ENCODE assay signal across 8 mouse cellular contexts in the genomic region with DNA sequence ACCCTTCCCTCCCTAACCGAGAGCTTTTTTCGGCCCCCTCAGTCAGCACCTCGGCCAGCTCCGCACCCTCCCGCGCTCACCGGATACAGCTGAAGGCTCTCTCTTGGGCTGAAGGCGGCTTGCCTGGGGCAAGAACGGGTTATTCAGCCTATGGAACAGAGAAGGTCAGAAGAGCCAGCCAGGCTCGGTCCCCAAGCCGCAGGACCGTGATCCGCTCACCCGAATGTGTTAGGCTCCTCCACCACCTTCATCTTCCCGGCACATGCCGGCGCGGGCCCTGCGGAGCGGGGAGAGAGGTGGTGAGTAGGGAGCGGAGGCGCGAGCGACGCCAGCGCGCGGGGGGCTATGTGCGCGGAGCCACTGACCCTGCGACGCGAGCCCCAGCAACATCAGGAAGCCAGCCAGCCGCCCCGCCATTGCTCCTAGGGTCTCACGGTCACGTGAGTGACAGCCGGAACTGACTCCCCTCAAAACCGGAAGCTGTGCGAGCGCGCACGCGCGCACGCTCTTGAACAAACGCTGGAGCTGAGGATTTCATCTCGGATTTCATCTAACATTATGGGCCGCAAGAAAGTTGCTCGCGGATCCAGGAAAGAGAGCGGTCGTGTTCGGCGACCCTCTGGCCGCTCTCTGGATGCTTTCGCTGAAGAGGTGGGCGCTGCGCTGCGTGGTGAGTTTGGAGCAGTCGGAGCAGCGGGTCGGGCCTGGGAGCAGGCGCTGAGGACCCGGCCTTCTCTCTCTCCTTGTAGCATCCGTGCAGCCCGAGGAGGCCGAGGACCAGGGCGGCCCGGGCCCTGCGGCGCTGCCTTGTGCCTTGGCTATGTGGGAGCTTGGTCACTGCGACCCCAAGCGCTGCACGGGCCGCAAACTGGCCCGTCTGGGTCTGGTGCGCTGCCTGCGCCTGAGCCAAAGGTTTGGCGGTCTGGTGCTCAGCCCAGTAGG. TPM values are rescaled to one million over a fixed set of nuclear protein-coding genes. Genes with fewer than 3 reads are reported as not detected.
DNase-seq lines count a peak whose midpoint lies in the region; ATAC-seq lines count a peak whose summit lies in the region.

A gene (minus strand): TSS at position 430 of the 942 bp plus-strand sequence.
A gene (plus strand): TSS at position 476 of the 942 bp plus-strand sequence.

- H3K4me2 ChIP-seq in hindbrain, embryonic 11.5 days (replicated peaks; ENCODE audit: low read depth, low read length), result peak within 1 kb of the TSS; percentile 92

- peaks cover 8% of the 10 kb centered on the region for H3K36me3 ChIP-seq in hindbrain, embryonic 11.5 days (ENCODE audit: control insufficient read depth, insufficient read depth, low read length)

- peak; percentile 97 for DNase-seq in NIH3T3 (ENCODE audit: low read depth)
- peak; percentile 81 for DNase-seq in cerebellum, adult 9-11 months
- peak; percentile 50 to 88 for DNase-seq in frontal cortex, adult 2 months (ENCODE audit: extremely low spot score in 1 of 2, low spot score in 1 of 2)
- peak; percentile 96 for DNase-seq in hindbrain, embryonic 11.5 days (ENCODE audit: low spot score)
- DNase-seq in layer of hippocampus, postnatal 14 days (ENCODE audit: low spot score in 2 of 2), result peak; percentile 81 to 89
- peak; percentile 92 for DNase-seq in lung, postnatal 10 days
- peak; percentile 70 for DNase-seq in ovary, postnatal 14 days (ENCODE audit: low spot score)
- peak; percentile 80 to 85 for DNase-seq in thymus, postnatal 10 days (ENCODE audit: low spot score in 2 of 2)

- ATAC-seq in hindbrain, embryonic 11.5 days (ENCODE audit: low FRiP score), result peak; percentile 82

- H3K4me3 ChIP-seq in hindbrain, embryonic 11.5 days (ENCODE audit: low read depth, low read length), result peak within 1 kb of the TSS; percentile 100

- H3K9ac ChIP-seq in hindbrain, embryonic 11.5 days (ENCODE audit: low read depth, low read length), result peak within 1 kb of the TSS; percentile 99

- H3K27me3 ChIP-seq in hindbrain, embryonic 11.5 days (ENCODE audit: control insufficient read depth, insufficient read depth, low read length), result no peaks in the 10 kb centered on the region

- WGBS in hindbrain, embryonic 11.5 days, result under 1% methylated on average over 79 of the region's 80 CpGs

- no peaks in the 10 kb centered on the region for H3K9me3 ChIP-seq in hindbrain, embryonic 11.5 days (ENCODE audit: control insufficient read depth, low read length)

- H3K27ac ChIP-seq in hindbrain, embryonic 11.5 days (ENCODE audit: low read depth, low read length), result peak within 1 kb of the TSS; percentile 70

- H3K4me1 ChIP-seq in hindbrain, embryonic 11.5 days (replicated peaks; ENCODE audit: control insufficient read depth, insufficient read depth, low read length), result peaks cover 7% of the 10 kb centered on the region

RNA-seq across cellular contexts. Expression of the first gene that starts in this region (rescaled TPM):
- 126 and 128 TPM in 2 replicates for polyA plus RNA-seq in frontal cortex, adult 2 months (2012; rRNA removed)
- 51.5 and 57.2 TPM in 2 replicates for polyA plus RNA-seq in hindbrain, embryonic 11.5 days (2014; fragmentation: Nextera tagmentation; extraction: Ambion mirVana)
- 10 to 100 TPM; 64.4 to 71.9 TPM for total RNA-seq in layer of hippocampus, postnatal 14 days (2021)

RNA-seq across cellular contexts. Expression of the second gene that starts in this region (rescaled TPM):
- polyA plus RNA-seq in frontal cortex, adult 2 months (2012; rRNA removed), result 33.9 and 41.4 TPM in 2 replicates
- 60.3 and 64.9 TPM in 2 replicates for polyA plus RNA-seq in hindbrain, embryonic 11.5 days (2014; fragmentation: Nextera tagmentation; extraction: Ambion mirVana)
- total RNA-seq in layer of hippocampus, postnatal 14 days (2021), result 10 to 100 TPM; 25.0 to 26.6 TPM

Comparison
In these comparisons a context has a peak if more than half of its experiments do, and no peak if none do; other contexts are left out.
1. Peak in every context shown above with its lines: DNase-seq, ATAC-seq, H3K4me3 ChIP-seq and H3K27ac ChIP-seq.